Mouse (Mus musculus) heart, adult 10 weeks (tissue): ENCODE data around the gene Gm14418. TPM values are rescaled to one million over a fixed set of nuclear protein-coding genes. Genes with fewer than 3 reads are reported as not detected.

ENCODE experiments used
- polyA plus RNA-seq: library from polyadenylated mRNA; stranded (reverse); fragments of 350-450 nt; fragmentation: Illumina TruSeq; extraction: RNeasy Lipid Tissue Mini Kit (QIAGEN cat#74804); gene quantifications from one replicate; pipeline ENCODE4 v1.2.3, GENCODE M21; 2014; ENCODE audit warnings: low read depth, low replicate concordance

The Gm14418 gene
- 7.0 TPM for polyA plus RNA-seq

GRCm38 (mm10) chr2:177398096-177398495 is at the start of gene Gm14418:
Gene Gm14418, minus strand, starts transcription at chr2:177398320.

Other genes starting within 250 kb of the Gm14418 start
- 8.5 TPM for gene Gm14410, start 191.9 kb downstream of the Gm14418 start, polyA plus RNA-seq
- gene Gm14409, start 131.3 kb downstream of the Gm14418 start, polyA plus RNA-seq, result not detected
- 0.68 TPM for gene Gm14412, start 74.0 kb downstream of the Gm14418 start, polyA plus RNA-seq
- gene Zfp970, start 66.4 kb upstream of the Gm14418 start, polyA plus RNA-seq, result 100 TPM
- 36.5 TPM for gene Gm14403, start 99.9 kb upstream of the Gm14418 start, polyA plus RNA-seq
- gene Gm14406, start 179.9 kb upstream of the Gm14418 start, polyA plus RNA-seq, result not detected